Mouse (Mus musculus): Measurements from ENCODE around the gene Kel. TPM values are rescaled to one million over a fixed set of nuclear protein-coding genes. Genes with fewer than 3 reads are reported as not detected.

Gene Kel
- polyA plus RNA-seq, 1 experiment from 2014 or later = 322 TPM

GRCm38 (mm10) chr6:41676530-41676929 lies 27.6 kb downstream of the Kel start:
- Histone ChIP-seq H3K36me3 (ENCODE audit: control insufficient read depth, insufficient read depth) (no peaks in the 10 kb centered on the region), H3K9ac (ENCODE audit: low read depth, low read length) (no peak overlapping the region), H3K4me3 (ENCODE audit: low read depth, low read length) (no peak overlapping the region), H3K27ac (ENCODE audit: low read length) (no peak overlapping the region), H3K27me3 (ENCODE audit: control insufficient read depth, insufficient read depth, low read depth, low read length) (no peaks in the 10 kb centered on the region), H3K4me1 (ENCODE audit: control insufficient read depth, low read depth, low read length) (no peaks in the 10 kb centered on the region), H3K4me2 (ENCODE audit: low read depth, low read length) (no peak overlapping the region), H3K9me3 (replicated peaks; ENCODE audit: control insufficient read depth, low read length) (no peaks in the 10 kb centered on the region)
- WGBS (ENCODE audit: insufficient replicate concordance) = 32% methylated on average over 2 of the region's 2 CpGs
- ATAC-seq (ENCODE audit: low read depth) = no peak

GRCm38 (mm10) chr6:41662320-41662719 lies 41.8 kb downstream of the Kel start:
- Histone ChIP-seq H3K27me3 (ENCODE audit: control insufficient read depth, insufficient read depth, low read depth, low read length) (no peaks in the 10 kb centered on the region), H3K4me3 (ENCODE audit: low read depth, low read length) (no peak overlapping the region), H3K4me1 (ENCODE audit: control insufficient read depth, low read depth, low read length) (no peaks in the 10 kb centered on the region), H3K27ac (ENCODE audit: low read length) (no peak overlapping the region), H3K9ac (ENCODE audit: low read depth, low read length) (no peak overlapping the region), H3K4me2 (ENCODE audit: low read depth, low read length) (no peak overlapping the region), H3K36me3 (ENCODE audit: control insufficient read depth, insufficient read depth) (no peaks in the 10 kb centered on the region), H3K9me3 (replicated peaks; ENCODE audit: control insufficient read depth, low read length) (no peaks in the 10 kb centered on the region)
- 32% methylated on average over 2 of the region's 2 CpGs for WGBS (ENCODE audit: insufficient replicate concordance)
- no peak for ATAC-seq (ENCODE audit: low read depth)

- H3K4me2 ChIP-seq (ENCODE audit: low read depth, low read length) = no peak overlapping the region
- H3K27me3 ChIP-seq (ENCODE audit: control insufficient read depth, insufficient read depth, low read depth, low read length) = no peaks in the 10 kb centered on the region
- no peaks in the 10 kb centered on the region for H3K9me3 ChIP-seq (replicated peaks; ENCODE audit: control insufficient read depth, low read length)
- no peaks in the 10 kb centered on the region for H3K36me3 ChIP-seq (ENCODE audit: control insufficient read depth, insufficient read depth)
- no peak overlapping the region for H3K9ac ChIP-seq (ENCODE audit: low read depth, low read length)
- no peak for ATAC-seq (ENCODE audit: low read depth)
- H3K4me3 ChIP-seq (ENCODE audit: low read depth, low read length) = no peak overlapping the region
- no peak overlapping the region for H3K27ac ChIP-seq (ENCODE audit: low read length)
- 34% methylated on average over 1 of the region's 1 CpGs for WGBS (ENCODE audit: insufficient replicate concordance)
- no peaks in the 10 kb centered on the region for H3K4me1 ChIP-seq (ENCODE audit: control insufficient read depth, low read depth, low read length)
These were observed 45.7 kb downstream of the Kel start for GRCm38 (mm10) chr6:41658487-41658886.

- Histone ChIP-seq H3K4me2 (ENCODE audit: low read depth, low read length) (no peak overlapping the region), H3K27ac (ENCODE audit: low read length) (no peak overlapping the region), H3K9ac (ENCODE audit: low read depth, low read length) (no peak overlapping the region), H3K4me1 (ENCODE audit: control insufficient read depth, low read depth, low read length) (no peaks in the 10 kb centered on the region), H3K9me3 (replicated peaks; ENCODE audit: control insufficient read depth, low read length) (no peaks in the 10 kb centered on the region), H3K4me3 (ENCODE audit: low read depth, low read length) (no peak overlapping the region), H3K36me3 (ENCODE audit: control insufficient read depth, insufficient read depth) (no peaks in the 10 kb centered on the region), H3K27me3 (ENCODE audit: control insufficient read depth, insufficient read depth, low read depth, low read length) (no peaks in the 10 kb centered on the region)
- 20% methylated on average over 8 of the region's 8 CpGs for WGBS (ENCODE audit: insufficient replicate concordance)
- ATAC-seq (ENCODE audit: low read depth) = no peak
These were observed 49.5 kb downstream of the Kel start for GRCm38 (mm10) chr6:41654648-41655047.

GRCm38 (mm10) chr6:41653173-41653572 lies 51.0 kb downstream of the Kel start:
- Histone ChIP-seq H3K36me3 (ENCODE audit: control insufficient read depth, insufficient read depth) (no peaks in the 10 kb centered on the region), H3K4me1 (ENCODE audit: control insufficient read depth, low read depth, low read length) (no peaks in the 10 kb centered on the region), H3K4me3 (ENCODE audit: low read depth, low read length) (no peak overlapping the region), H3K9ac (ENCODE audit: low read depth, low read length) (no peak overlapping the region), H3K27me3 (ENCODE audit: control insufficient read depth, insufficient read depth, low read depth, low read length) (no peaks in the 10 kb centered on the region), H3K4me2 (ENCODE audit: low read depth, low read length) (no peak overlapping the region), H3K9me3 (replicated peaks; ENCODE audit: control insufficient read depth, low read length) (no peaks in the 10 kb centered on the region), H3K27ac (ENCODE audit: low read length) (no peak overlapping the region)
- 55% methylated on average over 5 of the region's 5 CpGs for WGBS (ENCODE audit: insufficient replicate concordance)
- ATAC-seq (ENCODE audit: low read depth) = no peak

GRCm38 (mm10) chr6:41646672-41647071 lies 57.5 kb downstream of the Kel start:
- Histone ChIP-seq H3K4me2 (ENCODE audit: low read depth, low read length) (no peak overlapping the region), H3K4me3 (ENCODE audit: low read depth, low read length) (no peak overlapping the region), H3K9ac (ENCODE audit: low read depth, low read length) (no peak overlapping the region), H3K36me3 (ENCODE audit: control insufficient read depth, insufficient read depth) (no peaks in the 10 kb centered on the region), H3K27ac (ENCODE audit: low read length) (no peak overlapping the region), H3K9me3 (replicated peaks; ENCODE audit: control insufficient read depth, low read length) (no peaks in the 10 kb centered on the region), H3K4me1 (ENCODE audit: control insufficient read depth, low read depth, low read length) (no peaks in the 10 kb centered on the region), H3K27me3 (ENCODE audit: control insufficient read depth, insufficient read depth, low read depth, low read length) (no peaks in the 10 kb centered on the region)
- no peak for ATAC-seq (ENCODE audit: low read depth)

- WGBS (ENCODE audit: insufficient replicate concordance) = 73% methylated on average over 3 of the region's 3 CpGs
- ATAC-seq (ENCODE audit: low read depth) = no peak
- Histone ChIP-seq H3K9me3 (replicated peaks; ENCODE audit: control insufficient read depth, low read length) (no peaks in the 10 kb centered on the region), H3K9ac (ENCODE audit: low read depth, low read length) (no peak overlapping the region), H3K4me2 (ENCODE audit: low read depth, low read length) (no peak overlapping the region), H3K27ac (ENCODE audit: low read length) (no peak overlapping the region), H3K27me3 (ENCODE audit: control insufficient read depth, insufficient read depth, low read depth, low read length) (no peaks in the 10 kb centered on the region), H3K36me3 (ENCODE audit: control insufficient read depth, insufficient read depth) (no peaks in the 10 kb centered on the region), H3K4me1 (ENCODE audit: control insufficient read depth, low read depth, low read length) (no peaks in the 10 kb centered on the region), H3K4me3 (ENCODE audit: low read depth, low read length) (no peak overlapping the region)
These were observed 57.9 kb downstream of the Kel start for GRCm38 (mm10) chr6:41646220-41646619.

- ATAC-seq (ENCODE audit: low read depth) = peak; percentile 51; the same call in 1 of the 2 replicates
- WGBS (ENCODE audit: insufficient replicate concordance) = 60% methylated on average over 3 of the region's 3 CpGs
- H3K27ac ChIP-seq (ENCODE audit: low read length) = no peak overlapping the region
These were observed 60.9 kb downstream of the Kel start for GRCm38 (mm10) chr6:41643227-41643626.

GRCm38 (mm10) chr6:41642765-41643164 lies 61.4 kb downstream of the Kel start:
- no peaks in the 10 kb centered on the region for H3K4me1 ChIP-seq (ENCODE audit: control insufficient read depth, low read depth, low read length)
- no peaks in the 10 kb centered on the region for H3K36me3 ChIP-seq (ENCODE audit: control insufficient read depth, insufficient read depth)
- H3K4me2 ChIP-seq (ENCODE audit: low read depth, low read length) = no peak overlapping the region
- no peaks in the 10 kb centered on the region for H3K9me3 ChIP-seq (replicated peaks; ENCODE audit: control insufficient read depth, low read length)
- 64% methylated on average over 4 of the region's 4 CpGs for WGBS (ENCODE audit: insufficient replicate concordance)
- no peak for ATAC-seq (ENCODE audit: low read depth)
- H3K27me3 ChIP-seq (ENCODE audit: control insufficient read depth, insufficient read depth, low read depth, low read length) = no peaks in the 10 kb centered on the region
- H3K4me3 ChIP-seq (ENCODE audit: low read depth, low read length) = no peak overlapping the region
- H3K27ac ChIP-seq (ENCODE audit: low read length) = no peak overlapping the region
- no peak overlapping the region for H3K9ac ChIP-seq (ENCODE audit: low read depth, low read length)

More at GRCm38 (mm10) chr6:41643227-41643626, 60.9 kb downstream of the Kel start:
- no peaks in the 10 kb centered on the region for H3K27me3 ChIP-seq (ENCODE audit: control insufficient read depth, insufficient read depth, low read depth, low read length)
- H3K4me3 ChIP-seq (ENCODE audit: low read depth, low read length) = no peak overlapping the region
- no peaks in the 10 kb centered on the region for H3K36me3 ChIP-seq (ENCODE audit: control insufficient read depth, insufficient read depth)
- no peak overlapping the region for H3K9ac ChIP-seq (ENCODE audit: low read depth, low read length)
- H3K4me2 ChIP-seq (ENCODE audit: low read depth, low read length) = no peak overlapping the region
- no peaks in the 10 kb centered on the region for H3K4me1 ChIP-seq (ENCODE audit: control insufficient read depth, low read depth, low read length)
- H3K9me3 ChIP-seq (replicated peaks; ENCODE audit: control insufficient read depth, low read length) = no peaks in the 10 kb centered on the region
